Mouse (Mus musculus) large intestine, adult 2 months (tissue): ENCODE results near the gene Nrf1. TPM values are rescaled to one million over a fixed set of nuclear protein-coding genes. Genes with fewer than 3 reads are reported as not detected.

Experiments
- DNase-seq: peaks from one replicate; pipeline ENCODE4 v3.0.0-alpha.2; 2012; ENCODE audit warnings: low read depth, low spot score
- WGBS: fragments of 180-500 bp; shearing (Covaris S2); methylation state at CpG from one replicate; pipeline ENCODE4 v1.1.7; 2018; 5-methylcytosine and 5-hydroxymethylcytosine counted together
- polyA plus RNA-seq: library from polyadenylated mRNA; depleted of rRNA; stranded (reverse); fragments of >200 nt; gene quantifications from 2 replicates; pipeline ENCODE4 v1.2.3, GENCODE M21; 2012

Gene Nrf1
- polyA plus RNA-seq, 1 experiment: 23.6 TPM

DNA sequence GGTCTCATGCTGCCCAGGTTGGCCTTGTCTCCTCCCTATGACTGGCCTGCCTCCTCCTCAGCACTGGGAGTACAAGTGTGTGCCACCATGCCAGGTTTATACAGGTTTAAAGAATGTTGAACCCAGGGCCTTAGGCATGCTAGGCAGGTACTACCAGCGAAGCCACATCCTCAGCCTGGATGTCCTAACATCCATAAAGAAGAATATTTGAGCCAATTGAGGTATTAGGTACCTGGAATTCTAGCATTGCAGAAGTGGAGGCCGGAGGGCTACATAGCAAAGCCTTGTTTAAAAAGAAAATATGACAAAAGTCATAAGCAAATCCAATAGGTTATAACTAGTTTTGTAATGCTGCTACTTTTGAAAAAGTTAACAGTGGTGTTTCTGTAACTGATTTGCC lies 19.0 kb downstream of the Nrf1 start:
- DNase-seq: no peak
- 98% methylated on average over 2 of the region's 2 CpGs for WGBS

DNA sequence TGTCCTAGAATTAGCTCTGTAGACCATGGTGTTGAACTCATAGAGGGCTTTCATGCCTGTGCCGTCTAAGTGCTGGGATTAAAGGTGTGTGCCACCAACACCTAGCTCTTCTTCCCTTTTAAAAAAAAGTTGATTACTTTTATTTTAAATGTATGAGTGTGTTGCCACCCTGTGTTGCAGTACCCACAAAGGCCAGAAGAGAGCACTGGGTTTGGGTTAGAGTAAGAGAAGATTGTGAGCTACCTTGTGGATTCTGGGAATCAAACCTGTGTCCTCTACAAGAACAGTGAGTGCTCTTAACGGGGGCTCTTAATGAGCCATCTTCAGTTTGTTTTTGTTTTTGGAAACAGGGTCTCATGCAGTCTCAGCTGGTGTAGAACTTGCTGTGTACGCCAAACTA lies 24.7 kb downstream of the Nrf1 start:
- DNase-seq: no peak
- WGBS: 85% methylated on average over 3 of the region's 3 CpGs

DNA sequence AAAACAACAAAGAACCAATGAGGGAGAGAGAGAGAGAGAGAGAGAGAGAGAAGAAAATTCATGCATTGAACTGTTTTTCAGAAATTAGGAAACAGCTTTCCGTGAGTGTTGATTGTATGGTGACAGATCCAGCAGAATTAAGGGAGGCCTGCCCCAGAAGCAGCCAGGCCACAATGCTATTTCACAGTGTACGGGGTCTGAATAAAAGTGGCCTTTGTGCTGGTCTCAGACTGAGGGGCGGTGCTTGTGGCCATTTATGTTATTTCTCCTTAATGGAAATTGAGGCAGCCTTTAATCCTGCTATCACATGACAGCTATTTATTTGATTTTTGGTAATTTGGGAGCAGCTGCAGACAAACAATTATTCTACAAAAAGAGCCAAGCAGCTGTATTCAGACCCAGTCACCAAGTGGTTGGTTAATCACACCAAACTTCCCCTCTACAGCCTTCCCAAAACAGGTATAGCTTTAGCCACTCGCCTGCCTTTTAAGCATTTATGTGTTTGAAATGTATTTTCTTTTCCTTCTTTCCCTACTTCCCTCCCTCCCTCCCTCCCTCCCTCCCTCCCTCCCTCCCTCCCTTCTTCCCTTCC lies 31.2 kb downstream of the Nrf1 start:
- WGBS: 90% methylated on average over 4 of the region's 4 CpGs
- DNase-seq: no peak

DNA sequence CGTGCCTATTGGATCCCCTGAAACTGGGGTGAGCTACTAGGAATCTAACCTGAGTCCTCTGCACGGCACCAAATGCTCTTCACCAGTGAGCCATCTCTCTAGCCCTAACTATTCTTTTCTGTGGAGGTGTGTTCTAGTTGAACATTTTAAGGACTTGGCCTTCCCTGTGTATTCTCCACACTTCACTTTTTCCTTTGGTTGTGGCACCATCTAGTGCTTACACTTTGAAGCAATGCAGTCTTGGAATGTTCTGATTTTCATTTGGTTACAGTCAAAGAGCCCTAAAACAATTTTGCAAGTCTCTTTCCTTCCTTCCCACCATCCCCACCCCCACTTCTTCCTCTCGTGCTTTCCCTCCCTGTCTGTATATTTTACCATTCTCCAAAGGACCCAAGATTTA lies 33.6 kb downstream of the Nrf1 start:
- WGBS: 62% methylated on average over 3 of the region's 3 CpGs
- no peak for DNase-seq

DNA sequence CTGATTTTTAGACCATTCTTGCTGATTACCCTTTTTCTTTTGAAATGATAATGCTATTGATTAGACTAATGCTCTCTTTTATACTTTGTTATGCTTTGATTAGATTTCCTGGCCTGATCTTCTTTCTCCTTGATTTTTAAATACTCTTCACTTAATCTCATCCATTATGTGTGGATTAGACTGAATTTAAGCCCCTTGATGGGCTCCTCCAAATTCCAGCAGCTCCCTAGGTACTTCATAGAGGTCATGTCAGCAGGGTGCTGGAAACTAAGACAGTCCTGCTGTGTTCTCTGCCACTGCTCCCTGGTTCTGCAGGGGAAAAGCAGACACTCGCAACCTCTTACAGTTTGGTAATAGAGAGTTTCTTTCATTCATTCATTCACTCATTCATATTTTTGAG lies 35.5 kb downstream of the Nrf1 start:
- no peak for DNase-seq
- WGBS: 95% methylated on average over 1 of the region's 1 CpGs

DNA sequence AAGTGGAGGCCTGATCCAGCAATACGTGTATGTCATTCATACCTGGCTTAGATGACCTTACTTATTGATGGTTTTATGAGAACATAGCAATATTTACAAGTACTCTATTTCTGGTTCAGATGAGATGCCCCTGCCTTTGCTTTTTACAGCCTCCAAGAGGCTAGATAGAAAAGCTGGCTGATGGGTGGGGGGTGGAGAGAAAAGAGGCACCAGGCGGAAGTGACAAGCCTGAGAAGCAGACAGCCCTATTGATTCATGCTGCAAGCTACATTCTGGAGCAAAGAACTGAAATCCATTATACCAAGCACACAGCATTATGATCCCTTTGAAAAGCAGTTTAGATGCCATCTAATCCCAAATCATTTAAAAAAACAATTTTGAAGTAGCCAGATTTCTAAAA lies 37.6 kb downstream of the Nrf1 start:
- WGBS: 40% methylated on average over 2 of the region's 2 CpGs
- DNase-seq: no peak

DNA sequence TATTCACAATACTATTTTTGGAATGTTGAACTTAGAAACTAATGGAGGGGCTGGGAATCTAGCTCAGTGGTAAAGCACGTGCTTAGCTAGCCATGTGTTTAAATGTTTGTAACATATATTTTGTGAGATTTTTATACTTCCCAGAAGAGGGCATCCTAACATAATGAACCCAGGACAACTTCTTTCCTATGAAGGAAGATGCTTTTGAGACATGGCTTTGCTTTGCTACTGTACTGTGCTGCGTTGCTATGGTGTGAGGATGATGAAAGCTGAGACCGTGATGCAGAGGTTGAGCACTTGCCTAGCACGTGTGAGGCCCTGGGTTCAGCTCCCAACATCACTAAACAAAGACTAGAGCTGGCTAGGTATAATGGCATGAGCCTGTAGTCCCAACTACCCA lies 43.4 kb downstream of the Nrf1 start:
- DNase-seq: no peak
- 86% methylated on average over 4 of the region's 4 CpGs for WGBS

DNA sequence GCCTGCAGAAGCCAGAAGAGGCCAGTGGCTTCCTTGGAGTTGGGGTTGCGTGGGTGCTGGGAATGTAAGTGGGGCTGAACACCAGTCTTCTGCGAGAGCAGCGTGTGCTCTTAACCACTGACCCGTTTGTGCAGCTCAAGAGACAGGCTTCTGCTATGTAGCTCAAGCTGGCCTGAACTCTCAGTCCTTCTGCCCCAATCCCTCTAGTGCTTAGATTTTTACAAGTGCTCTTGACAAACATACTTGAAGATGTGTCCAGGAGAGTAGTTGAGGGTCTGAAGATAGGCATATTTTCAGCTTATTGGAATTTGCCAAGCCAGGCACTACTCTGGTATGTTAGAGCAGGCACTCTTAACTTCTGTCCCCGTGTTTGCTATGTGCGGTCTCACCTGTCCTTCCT lies 45.0 kb downstream of the Nrf1 start:
- WGBS: 93% methylated on average over 6 of the region's 6 CpGs
- no peak for DNase-seq

DNA sequence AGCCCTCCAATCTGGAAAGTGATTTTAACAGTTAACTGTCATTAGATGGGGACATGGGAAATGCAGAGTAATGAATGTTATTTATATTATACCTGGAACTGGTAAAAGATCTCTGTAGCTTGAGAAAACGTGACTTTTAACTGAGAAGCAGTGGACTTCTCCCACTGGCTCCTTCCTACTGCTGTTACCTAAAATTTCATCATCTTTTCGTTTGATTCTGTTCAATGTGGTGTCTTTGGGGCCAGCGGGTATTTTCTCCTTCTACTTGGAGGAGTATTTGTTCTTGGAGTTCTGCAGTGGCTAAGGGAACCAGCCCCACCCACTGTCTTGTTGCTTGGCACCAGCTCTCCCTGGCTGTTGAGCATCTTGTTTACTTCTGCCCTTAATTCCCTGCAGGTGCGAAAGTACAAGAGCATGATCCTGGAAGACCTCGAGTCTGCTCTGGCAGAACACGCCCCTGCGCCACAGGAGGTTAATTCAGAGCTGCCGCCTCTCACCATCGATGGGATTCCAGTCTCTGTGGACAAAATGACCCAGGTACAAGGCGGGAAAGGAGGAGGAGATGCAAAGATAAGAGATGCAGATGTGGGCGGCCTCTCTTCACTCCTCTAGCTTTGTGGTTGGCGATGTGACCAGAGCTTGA lies 54.1 kb downstream of the Nrf1 start:
- WGBS: 81% methylated on average over 12 of the region's 12 CpGs

DNA sequence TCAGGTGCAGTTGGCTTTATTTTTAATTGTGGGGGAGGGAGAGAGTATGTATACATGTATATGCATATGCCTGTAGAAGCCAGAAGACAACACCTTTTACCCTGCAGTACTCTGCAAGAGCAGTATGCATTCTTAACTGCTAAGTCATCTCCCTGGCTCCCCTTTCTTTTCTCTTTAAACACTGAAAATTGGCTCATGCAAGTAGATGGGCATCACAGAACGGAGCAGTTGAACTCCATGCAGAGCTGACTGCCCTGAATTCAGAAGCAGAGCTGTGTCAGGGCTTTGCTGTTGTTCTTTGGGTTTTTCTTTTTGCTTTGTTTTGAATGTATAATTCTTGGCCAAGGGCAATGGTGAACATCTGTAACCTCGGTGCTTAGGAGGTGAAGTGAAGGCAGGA lies 58.3 kb downstream of the Nrf1 start:
- 94% methylated on average over 2 of the region's 2 CpGs for WGBS
- no peak for DNase-seq

More for the DNA sequence above, 54.1 kb downstream of the Nrf1 start:
- no peak for DNase-seq

DNA sequence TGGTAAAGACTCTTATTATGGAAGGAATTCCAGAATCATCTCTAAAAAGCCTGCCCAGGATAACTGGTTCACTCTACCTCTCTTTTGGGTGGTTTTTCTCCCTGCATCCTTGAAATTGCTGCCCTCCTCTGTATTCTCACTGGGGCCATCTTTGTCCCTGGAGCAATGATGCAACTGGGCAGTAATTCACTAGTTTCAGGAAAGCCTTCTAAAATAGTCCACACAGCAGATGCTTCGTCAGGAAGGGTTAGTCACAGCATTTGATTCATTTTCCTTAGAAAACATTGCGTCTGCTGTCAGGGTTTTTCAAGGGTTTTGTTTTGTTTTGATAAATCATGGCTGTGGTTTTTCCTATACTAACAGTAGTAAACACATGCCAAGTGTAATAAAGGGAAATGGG lies 59.7 kb downstream of the Nrf1 start:
- WGBS: 73% methylated on average over 2 of the region's 2 CpGs
- DNase-seq: no peak

DNA sequence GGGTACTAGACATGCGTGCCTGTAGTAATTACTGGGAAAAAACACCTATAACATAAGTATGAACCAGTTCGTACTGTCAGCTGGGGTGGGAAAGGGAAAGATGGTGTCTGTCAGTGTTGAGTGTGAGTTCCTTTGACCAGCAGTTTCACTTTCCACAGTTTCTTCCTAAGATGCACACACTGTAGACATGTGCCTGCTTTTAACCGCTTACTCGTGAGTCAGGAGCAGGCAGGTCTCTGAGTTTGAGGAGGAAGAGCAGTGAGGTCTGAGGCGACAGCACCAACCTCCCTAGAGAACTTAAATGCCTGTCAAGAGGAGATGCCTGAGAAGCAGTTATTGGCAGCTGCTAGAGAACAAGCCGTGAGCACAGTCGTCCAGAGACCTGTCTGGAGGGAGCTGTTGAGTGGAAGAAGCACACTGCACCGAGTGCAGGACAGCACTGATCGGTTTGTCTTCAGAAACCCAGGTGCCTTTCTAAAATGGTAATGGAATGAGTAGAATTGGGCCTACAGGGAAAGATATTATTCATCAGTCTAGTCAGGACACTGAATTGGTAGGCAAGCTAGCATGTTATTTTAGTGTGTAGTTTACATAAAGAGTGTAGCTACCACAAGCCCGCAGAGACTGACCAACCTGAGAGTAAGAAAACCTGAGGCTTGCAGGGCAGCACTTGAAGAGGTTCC lies 62.2 kb downstream of the Nrf1 start:
- WGBS: 93% methylated on average over 10 of the region's 10 CpGs
- DNase-seq: no peak

DNA sequence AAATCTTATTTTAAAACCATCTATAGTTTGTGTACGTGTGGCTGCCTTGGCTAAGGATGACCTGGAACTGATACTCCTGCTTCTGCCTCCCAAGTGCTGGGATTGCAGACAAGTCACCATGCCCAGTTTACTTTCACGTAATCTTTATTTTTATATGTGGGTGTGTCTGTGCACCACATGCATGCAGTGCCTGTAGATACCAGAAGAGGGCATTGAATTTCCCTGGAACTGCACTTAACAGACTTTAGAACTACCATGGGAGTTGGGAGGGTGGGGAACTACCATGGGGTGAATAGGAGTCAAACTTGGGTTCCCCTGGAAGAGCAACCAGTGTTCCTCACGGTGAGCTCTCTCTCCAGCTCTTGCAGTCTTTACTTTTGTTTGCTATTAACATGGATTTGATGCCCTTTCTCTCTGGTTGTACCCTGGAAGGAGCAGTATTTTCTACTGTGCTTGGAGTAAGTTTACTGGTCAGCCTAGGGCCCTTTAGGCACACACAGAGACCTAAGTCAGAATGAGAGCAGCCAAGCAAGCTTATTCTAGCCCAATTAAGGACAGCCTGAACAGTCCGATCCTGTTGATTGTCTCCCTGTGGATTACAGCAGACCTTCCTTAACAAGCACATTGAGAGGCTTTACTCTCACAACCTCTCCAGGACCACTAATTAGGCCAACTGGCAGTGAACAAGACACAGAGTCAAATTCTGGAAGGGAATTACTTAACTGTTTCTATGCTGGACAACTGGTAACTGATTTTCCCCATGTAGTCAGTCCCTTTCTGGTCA lies 64.8 kb downstream of the Nrf1 start:
- WGBS: 96% methylated on average over 4 of the region's 4 CpGs
- DNase-seq: no peak

DNA sequence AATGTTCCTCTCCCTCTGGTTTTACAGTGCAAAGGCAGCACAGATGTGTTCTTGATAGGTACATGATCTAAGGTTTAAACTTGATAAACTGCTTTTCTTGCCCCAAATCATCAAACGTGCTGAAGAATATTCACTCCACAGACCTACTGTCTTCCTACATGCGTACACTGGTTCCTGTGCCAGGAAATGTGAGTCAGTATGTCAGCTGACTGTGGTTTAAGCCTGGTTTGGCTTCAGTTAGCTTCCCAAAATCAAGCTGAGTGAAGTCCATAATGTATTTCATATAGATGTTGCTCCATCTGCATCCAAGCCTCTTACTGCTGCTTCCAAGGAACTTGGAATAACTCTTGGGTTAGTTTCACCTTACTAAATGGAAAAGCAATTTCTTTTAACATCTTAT lies 66.3 kb downstream of the Nrf1 start:
- WGBS: 82% methylated on average over 2 of the region's 2 CpGs
- DNase-seq: no peak

DNA sequence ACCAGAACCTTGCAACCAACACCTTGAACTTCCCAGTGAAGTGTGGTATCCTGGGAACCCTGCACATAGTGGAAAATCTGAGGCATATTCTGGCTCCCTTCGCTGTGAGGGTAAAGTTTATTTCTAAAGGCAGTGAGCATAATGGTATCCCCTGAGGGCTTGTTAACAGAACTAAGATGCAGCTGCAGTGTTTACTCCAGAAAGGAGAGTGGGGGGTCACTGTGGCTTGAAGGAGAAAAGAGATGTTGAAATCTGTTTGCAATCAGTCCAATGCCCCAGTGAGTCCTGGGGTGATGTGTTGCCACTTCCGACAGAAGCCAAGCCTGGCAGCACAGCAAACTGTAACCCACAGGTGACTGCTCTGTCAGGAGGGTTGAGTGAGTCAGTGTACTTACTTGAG lies 73.4 kb downstream of the Nrf1 start:
- DNase-seq: no peak
- WGBS: 86% methylated on average over 2 of the region's 2 CpGs

DNA sequence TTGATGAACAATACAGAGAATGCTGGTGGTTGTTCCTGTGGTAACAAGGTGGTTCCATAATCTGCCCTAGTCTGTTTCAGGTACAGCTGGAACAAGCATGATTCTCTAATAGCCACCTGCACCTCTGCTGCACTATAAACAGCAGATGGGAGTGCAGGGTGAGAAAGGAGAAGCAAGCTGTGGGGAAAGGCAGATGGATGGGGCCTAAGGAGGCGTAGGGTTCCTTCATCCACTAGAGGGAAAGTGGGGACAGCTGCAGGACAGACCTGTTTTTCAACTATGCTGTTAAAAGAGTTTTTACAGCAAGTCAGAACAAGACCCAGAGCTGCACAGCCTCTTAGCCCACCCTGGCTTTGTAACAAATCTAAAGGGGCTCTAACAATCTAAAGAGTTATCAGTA lies 73.8 kb downstream of the Nrf1 start:
- DNase-seq: no peak
- WGBS: 65% methylated on average over 1 of the region's 1 CpGs

DNA sequence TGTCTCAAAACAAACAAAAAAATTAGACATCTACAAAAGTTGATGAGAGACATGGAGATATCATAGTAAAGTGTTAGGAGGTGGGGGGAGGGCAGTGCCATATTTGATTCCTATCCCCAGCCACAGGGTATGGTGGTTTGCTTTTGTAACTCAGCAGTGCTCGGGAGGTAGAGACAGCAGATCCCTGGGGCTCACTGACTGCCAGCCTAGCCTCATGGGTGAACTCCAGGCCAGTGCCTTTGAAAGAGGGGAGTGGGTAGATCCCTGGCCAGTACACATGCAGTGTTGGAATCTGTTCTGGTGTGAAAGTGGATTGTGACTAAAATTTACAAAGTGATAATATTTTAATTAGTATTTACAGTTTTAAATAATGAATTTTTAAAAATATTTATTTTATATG lies 75.6 kb downstream of the Nrf1 start:
- WGBS: 94% methylated on average over 1 of the region's 1 CpGs
- no peak for DNase-seq

DNA sequence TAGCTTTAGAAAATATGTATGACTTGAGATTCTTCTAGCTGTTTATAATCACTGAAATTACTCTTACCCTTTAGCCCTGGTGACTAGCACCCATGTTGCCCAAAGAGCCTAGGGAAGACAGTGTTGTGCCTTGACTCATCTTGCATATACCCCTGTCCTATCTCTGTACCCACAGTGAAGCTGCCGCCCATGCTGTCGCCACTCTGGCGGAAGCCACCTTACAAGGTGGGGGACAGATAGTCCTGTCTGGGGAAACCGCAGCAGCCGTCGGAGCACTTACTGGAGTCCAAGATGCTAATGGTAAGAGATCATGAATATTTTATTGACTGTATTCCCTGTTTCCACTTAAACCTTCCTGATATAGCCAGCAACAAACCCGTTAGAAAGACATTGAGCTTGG lies 78.3 kb downstream of the Nrf1 start:
- 97% methylated on average over 7 of the region's 7 CpGs for WGBS
- DNase-seq: no peak

DNA sequence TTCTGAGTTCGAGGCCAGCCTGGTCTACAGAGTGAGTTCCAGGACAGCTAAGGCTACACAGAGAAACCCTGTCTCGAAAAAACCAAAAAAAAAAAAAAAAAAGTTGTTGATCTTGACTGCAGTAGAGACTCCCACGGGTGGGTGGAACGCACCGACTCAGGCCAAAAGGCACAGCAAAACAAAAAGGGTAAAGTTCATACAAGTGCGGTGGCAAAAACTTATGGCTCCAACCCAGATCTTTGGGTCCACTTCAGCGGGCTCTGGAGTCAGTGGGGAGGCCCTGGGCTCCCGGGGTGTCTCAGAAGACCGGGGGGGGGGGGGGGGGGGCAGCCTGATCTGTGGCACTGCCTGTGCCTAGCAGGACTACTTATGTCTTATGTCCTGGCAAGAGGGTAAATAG lies 79.0 kb downstream of the Nrf1 start:
- DNase-seq: no peak
- WGBS: 93% methylated on average over 9 of the region's 9 CpGs

DNA sequence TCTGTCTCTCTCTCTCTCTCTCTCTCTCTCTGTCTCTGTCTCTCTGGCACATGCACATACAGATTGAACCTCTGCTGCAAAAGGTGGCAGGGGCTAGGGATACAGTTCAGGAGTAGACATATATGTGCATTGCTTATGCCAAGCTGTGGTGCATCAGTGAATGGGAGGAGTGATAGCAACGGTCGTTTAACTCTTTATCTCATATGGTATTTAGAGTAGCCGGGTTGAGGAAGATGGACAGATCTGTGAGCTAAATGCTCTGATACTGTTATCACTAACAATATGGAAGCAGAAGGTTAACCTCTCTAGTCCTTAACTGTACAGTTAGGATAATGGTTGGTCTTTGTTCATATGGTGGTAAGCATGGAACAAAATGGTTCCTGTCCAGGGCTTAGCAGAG lies 84.6 kb downstream of the Nrf1 start:
- whole genome bisulfite sequencing: 87% methylated on average over 3 of the region's 3 CpGs

DNA sequence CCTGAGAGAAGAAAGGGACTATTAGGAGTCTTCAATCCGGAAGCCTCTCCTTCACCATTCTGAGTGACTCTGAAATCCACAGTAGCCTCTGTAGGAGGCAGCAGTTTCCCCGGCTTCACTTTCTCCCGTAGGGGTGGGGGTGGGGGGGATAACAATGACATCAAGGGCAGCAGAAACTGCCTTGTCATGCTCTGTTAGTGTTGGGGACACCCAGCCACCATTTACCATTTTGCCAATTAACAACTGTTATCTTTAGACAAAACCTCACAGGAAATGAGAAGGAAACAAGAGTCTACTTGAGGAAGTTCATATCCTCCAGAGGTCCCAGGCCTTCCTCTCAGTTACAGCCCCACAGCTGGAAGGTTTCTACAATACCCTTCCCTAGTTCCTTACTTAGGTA lies 87.8 kb downstream of the Nrf1 start:
- 69% methylated on average over 3 of the region's 3 CpGs for WGBS
- no peak for DNase-seq

More for the DNA sequence above, 84.6 kb downstream of the Nrf1 start:
- no peak for DNase-seq
